Mouse (Mus musculus) mature B cell (primary cell): ENCODE results near the gene Ppp1r14d.

Source experiments
- in situ Hi-C: fragments of 300-500 bp; cut with MboI; formaldehyde crosslinking; loops from 2 replicates; pipeline ENCODE4 v1.14.3; 2019

Ppp1r14d gene

DNA sequence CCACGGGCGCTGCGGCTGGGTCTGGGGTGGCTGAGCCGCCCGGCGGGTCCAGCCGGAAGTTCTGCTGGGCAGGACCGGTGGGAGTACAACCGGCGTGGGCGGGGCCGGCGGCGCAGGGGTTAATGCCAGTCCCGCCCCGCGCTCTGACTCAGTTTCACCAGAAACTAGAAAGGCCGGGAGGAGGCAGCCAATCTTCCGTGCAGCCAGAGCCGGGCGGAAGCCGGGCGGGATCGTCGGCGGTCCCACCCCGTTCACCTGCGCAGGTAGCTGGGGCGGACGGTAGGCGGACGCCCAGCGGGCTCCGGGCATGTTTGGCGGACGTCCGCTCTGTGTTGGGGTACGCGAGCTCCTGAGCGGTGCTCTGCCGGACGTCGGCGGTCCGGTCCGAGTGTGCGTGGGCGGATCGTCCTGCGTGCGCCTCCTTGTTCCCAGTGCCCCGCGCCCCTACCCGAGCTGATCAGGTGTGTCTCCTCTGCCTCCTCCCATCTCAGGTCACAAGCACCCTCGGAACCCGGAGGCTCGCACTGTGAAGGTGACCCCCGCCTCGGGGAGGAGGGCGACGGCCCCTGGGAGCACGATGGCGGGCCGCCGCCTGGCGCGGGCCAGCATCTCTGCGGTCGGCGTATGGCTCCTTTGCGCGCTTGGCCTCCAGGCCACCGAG, 7.6 kb upstream of the Ppp1r14d start, which contains the start of gene Spint1:
Spint1 (plus strand) TSS at position 153 of the 661 bp plus-strand sequence.
- in situ Hi-C loops, result no loop called here

DNA sequence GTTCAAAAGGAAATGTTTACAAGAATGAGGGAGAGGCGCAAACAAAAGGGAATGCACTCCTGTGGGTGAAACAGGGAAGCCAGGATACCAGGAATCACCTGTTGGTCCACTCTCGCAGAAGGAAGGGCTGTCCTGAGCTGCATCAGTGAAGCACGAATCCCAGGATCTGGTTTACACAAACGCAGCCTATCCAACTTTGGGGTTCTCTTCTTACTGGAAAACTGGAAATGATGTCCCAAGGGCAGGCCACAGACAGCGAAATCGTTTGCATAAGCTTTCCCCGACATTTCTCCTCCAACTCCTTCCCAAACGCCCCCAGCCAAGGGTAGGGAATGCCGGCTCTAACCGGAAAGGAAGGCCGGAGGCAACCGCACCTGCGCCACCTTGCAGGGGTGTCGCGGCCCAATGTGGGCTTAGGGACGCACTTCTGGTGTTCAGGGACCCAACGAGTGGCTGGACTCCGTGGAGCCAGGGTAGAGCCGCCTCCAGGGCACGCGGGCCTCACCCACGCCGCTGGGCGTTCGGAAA, 7.0 kb upstream of the Ppp1r14d start:
- in situ Hi-C loops, result no loop called here

DNA sequence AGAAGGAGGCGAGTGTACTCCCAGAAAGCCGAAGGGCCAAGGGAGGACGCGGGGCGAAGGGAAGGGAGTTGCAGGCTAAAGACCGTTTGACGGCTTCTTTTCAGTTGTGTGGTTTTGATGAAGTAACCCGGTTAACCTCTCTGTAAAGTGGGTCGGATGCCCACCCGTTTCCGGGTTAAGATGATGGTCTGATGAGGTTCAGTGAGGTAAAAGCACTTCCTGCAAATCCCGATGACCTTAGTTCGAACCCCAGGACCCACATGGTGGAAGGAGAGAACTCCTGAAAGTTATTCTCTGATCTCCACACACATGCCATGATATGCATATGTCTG, 20.6 kb downstream of the Ppp1r14d start:
- in situ Hi-C loops, result no loop called here

DNA sequence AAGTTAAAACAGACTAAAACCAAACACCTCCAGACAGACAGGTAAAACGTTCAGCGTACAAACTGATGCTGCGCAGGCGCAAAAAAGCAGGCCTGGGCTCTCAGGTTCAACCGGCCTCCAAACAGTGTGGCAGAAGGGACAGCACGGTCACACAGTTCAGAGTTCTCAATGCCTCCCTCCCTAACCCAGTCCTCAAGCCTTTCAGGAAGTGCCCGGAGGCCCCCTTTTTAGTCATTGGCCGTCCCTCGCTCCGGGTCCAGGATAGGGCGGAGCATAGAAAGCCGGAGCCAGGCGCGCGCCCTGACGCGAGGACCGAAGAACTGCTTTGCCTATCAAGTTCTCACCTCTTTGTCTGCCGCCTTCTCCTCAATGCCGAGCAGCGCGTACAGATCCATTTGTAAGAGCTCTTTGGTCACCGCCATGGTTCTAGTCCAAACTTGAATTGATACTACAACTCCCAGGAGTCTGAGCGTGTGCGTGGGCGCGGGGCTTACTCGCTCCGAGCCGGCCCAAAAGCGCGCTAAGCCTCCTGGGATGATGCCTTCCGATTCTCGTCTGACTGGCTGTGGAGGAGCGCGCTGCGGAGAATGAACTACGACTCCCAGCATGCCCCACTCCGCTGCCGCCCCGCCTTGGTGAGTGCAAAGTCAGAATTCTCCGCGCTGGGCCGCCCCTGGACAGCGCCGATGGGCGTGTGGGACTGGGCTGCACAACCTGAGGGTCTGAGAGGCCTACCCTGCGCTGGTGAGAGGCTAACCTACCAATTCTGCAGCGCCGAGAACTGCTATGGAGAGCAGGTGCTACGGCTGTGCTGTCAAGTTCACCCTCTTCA, 21.1 kb downstream of the Ppp1r14d start, which contains the start of the genes Zfyve19 and Dnajc17:
Zfyve19 (plus strand) TSS at position 274 of the 832 bp plus-strand sequence.
Dnajc17 (minus strand) TSS at position 452 of the 832 bp plus-strand sequence.
- in situ Hi-C loops, result no loop called here

DNA sequence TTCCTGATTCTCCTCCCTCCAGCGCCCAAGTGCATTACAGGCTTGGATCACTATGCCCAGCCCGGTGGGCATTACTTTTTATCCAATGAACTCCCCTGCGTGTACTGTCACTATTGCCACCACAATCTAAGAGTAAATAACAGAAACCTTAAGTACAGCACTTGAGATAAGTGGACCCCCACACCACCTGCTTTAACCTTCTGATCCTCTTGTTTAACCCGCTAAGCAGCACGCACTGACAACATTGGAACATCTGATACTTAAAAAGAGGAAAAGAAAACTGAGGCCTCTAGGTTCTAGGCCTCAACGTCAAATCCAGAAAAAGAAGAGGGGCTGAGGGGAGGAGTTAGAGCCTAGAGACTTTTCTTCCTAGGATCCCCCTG, 21.8 kb downstream of the Ppp1r14d start:
- in situ Hi-C loops, result no loop called here

DNA sequence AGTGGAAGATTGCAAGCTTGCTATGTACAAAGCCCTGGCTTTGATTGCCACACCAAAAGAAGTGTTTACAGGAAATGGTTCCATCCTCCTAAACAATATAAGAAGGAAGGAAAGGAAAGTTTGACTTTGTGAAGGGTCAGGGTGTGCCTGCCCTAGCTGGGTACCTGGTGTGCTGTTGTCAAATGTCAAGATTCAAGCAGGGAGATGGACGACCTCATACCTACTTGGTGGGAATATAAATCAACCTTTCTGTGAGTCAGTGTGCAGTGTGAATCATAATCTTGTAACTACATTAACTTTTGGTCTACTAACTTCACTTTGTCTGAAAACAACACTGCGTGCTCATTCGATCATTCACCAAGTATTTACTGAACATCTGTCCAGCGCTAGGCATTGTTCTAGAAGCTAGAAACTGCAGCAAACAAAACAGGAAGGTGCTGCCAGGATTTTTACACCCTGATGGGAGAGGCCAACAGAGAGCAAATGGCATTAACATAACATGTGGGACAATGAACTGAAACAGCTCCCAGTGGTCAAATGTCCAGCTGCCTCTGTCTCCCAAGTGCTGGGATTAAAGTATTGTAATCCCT, 25.7 kb downstream of the Ppp1r14d start:
- in situ Hi-C loops, result no loop called here

DNA sequence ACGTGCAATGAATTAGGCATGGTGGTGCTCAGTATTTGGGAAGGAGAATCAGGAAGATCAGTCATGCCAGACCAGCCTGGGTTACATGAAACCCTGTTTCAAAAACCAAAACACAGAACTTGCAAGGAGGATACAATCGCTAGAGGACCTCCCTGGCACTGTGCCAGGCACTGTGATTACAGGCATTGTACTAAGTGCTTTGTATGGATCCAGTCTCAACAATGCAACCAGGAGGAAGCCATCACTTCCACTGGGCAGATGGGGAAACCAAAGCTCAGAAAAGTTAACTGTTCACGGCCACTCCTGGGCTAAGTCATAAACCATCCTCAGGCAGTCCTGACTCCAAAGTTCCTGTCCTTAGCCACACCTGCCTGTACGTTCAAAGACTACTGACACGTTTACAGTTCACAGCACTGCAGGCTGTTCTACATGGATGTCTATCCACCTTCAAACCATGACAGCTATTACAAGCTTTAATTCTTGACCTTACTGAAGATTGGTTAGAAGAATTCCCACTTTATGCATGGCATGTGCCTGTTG, 26.7 kb downstream of the Ppp1r14d start:
- in situ Hi-C loops, result no loop called here

DNA sequence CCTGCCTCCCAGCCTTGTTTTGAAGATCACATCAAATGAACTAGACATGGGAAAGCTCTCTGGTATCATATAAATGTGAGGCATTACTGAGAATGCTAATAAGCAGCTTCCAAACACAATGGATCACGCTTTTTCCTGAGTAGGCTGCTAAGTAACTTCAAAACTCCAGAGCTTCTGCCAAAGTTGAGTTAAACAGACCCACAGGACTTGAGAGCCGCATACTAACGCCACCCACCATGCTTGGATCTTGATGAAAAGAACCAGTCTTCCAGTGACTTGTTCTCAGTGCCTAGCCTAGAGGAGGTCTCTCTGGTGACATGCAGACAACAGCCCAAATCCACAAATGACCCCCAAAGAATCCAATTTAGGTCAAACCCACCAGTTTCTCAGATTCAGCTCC, 30.8 kb downstream of the Ppp1r14d start:
- in situ Hi-C loops, result no loop called here

DNA sequence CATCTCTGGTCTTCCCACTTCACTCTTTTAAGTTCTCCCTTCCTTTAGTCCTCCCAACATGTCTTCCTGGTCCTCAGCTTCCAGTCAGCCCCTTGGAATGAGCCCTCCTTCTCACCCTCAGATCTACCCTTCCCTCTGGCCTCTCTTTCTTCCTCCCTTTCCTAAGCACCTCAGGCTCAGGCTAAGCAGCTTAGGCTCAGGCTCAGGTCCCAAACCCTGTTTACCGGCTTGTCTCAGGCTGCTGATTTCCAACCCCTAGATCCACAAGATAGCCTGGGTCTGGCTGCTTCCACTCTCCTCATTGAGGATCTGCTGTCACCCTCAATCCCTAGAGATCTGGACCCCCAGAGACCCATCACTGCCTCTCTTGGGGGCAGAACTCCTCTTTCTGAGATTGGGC, 31.7 kb downstream of the Ppp1r14d start:
- in situ Hi-C loops, result no loop called here

DNA sequence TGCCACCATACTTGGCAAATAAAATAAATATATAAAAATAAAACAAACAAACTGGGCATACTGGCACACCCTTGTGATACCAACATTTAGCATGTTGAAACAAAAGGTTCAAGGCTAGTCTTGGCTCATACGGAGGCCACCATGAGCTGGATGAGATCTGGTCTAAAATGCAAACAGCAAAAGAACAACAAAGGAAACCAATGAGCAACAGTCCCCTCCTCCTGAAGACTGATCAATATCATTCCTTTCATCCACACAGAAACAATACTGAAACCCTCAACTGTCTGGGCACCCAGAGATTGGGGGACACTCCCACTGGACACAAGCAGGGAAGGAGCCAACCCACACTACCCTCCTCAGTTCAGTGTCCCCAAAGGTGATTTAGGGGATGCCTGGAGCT, 32.2 kb downstream of the Ppp1r14d start:
- in situ Hi-C loops, result no loop called here

DNA sequence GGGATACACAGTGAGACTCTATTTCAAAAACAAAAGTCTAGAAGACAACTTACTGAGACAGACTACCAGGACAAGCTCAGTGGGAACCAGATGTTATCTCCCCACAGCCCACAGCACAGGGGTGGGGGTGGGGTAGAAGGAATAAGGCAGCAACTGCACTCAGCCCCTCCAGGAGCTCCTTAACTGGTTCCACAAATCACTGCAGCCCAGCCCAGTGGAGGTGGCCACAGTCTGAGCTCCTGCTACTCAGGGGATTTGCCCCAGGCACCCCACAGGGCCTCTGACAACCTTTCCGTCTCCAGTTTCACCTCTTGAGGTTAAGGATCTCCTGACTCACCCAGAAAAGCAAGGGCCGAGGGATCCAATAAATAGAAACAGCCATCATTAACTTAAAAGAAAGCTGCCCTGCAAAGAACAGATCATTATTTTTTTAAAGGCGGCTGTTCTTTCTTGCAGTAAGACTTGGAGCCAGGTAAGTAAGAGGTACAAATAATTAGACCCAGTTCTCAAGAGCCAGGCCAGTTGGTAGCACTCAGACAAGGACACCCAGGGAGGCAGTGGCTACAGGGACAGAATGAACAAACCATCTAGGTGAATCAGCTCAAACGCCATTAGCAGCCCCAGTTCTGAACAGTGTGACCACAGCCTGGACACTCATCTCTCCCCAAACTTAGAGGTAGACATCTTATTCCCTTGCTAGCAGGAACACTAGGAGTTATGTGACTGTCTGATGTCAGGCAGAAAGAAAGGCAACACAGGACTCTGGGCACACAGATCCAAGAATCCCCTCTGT, 33.2 kb downstream of the Ppp1r14d start:
- in situ Hi-C loops, result no loop called here

DNA sequence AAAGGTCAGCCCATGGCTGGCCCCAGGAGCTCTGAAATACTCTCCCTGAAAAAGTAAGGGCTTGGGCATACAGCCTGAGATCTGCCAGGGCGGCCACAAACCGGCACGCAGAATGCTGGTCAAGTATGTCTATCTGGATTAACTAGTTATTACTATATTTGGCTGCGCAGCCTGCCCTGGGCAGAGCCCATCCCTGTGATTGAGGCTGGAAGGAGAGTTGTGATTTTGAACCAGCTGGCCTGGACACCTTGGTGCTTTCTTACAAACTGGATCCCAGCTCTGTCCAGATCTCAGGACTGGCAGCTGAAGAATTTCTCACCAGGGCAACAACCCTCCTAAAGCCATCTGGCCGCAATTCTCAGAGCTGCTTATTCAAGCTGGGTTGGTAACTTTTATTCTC, 35.6 kb downstream of the Ppp1r14d start:
- in situ Hi-C loops, result no loop called here

DNA sequence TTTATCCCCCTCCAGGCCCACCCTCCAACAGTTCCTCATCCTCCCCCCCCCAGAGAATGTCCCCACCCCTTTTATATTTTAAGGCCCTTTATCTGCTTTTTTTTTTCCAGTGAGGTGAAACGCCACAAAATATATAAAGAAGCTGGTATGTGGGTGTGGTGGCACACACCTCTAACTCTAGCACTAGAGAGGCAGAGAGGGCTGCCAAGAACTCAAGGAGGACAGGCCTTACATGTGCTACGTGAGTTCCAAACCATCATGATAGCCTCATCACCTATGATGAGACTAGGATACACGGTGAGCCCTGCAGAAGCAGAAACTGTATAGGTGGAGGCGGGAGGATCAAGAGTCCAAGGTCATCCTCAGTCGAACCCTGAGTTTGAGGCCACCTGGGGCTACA, 38.7 kb downstream of the Ppp1r14d start:
- in situ Hi-C loops, result no loop called here

DNA sequence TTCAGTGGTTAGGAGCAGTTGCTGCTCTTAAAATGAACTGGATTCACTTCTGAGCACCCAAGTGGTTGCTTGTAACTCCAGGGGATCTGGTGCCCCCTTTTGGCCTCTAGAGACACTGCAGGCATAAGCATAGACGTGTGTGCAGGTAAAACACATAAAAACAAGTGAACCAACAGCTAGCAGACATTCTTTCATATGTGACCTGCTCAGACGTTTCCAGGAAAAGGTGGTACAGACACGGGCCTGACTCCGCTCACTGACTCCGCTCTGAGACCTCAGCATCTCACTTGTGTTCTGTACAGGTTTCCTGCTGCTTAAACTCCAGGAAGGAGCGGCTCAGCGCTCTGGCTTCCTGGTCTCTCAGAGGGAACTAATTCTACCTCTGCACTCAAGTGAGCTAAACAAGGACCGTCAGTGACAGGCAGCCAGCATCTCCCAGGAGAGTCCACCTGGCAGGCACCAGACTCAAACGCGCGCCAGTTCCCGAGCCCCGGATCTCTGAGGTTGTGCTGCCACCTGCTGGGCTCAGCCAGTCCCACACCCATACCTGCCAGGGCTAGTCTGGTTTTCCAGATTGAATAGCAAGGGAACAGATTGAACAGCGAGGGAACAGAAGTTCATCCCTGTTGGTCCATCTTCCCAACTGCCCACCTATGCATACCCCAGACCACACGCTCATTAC, 40.5 kb downstream of the Ppp1r14d start:
- in situ Hi-C loops, result loop anchor here (10.0 kb wide), 1 partner anchor 144 kb away; the partner anchor contains the start of gene Knl1

DNA sequence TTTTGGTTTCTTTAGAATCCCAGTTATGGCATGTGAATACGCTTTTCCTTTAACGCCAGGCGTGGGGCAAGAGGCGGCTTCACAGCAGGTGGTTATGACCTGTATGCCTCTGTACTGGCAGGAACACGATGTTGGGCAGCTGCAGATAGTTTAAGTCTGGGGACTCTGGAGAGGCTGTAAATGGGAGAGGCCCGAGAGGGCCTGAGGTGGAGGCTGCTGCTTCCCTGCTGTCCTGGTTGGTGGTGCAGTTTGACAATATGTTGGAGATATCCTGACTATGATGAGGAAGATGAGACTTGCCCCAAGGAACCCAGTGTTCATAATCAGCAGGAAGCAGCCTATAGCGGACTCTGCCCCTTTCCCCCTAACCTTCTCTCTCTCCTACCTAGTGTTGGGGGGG, 46.8 kb downstream of the Ppp1r14d start:
- in situ Hi-C loops, result loop anchor here (10.0 kb wide), 1 partner anchor 138 kb away; the partner anchor contains the start of gene Knl1

DNA sequence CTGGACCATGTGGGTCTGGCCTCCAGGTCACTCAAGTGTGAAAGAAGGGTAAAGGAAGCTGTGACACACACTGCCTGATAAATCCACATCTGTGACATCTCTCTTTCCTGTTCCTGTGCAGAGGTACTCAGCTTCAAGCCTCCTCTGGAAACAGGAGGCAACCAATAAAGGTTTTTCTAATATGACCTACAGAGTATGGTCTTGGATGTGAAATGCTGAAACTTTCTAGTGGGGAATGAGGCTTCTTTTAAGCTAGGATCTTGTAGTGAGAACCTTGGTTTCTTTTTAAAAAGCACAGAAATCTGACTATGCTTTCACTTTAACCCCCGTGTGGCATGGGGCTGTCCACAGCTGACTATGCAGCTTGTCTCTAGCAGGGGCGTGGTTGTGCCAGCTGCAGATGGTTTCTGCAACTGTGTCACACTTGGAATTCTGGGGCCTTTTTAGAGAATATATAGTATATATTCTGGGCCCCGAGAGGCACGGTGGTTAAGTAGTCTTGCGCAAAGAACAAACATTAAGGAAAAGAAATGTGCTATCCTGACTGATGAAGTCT, 52.2 kb downstream of the Ppp1r14d start:
- in situ Hi-C loops, result no loop called here

DNA sequence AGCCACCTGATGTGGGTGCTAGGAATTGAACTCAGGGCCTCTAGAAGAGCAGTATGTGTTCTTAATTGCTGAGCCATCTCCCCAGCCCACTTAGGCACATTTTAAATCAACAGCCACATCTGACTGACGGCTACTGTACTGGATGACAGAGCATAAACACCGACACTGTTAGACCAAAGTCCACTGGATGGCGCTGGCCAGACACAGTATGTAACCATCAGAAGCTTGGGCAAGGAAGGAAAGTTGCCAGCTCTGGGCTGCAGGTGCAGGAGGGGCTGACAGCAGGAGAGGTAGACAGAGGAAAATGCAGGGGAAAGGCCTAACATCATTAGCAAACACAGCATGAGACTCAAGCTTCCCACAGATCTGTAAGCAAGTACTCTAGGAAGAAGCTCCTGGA, 52.9 kb downstream of the Ppp1r14d start:
- in situ Hi-C loops, result no loop called here

DNA sequence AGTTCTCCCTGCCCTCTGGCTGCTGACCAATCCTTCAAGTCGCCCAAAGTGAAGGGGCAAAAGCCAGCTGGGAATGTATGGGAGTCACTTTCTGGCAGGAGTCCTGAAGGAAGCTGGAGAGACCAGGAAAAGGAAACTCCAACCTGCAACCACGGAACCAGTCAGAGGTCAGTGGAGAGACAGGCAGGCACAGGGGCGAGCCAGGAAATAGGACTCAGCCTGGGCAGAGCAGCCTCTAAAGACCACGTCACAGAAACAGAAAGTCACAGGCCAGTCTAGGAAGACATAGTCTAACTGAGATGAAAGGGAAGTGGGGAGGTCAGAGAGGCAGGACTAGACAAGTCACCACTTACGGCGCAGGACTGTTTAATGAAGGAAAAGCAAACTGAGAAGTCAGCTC, 54.1 kb downstream of the Ppp1r14d start:
- in situ Hi-C loops, result no loop called here

DNA sequence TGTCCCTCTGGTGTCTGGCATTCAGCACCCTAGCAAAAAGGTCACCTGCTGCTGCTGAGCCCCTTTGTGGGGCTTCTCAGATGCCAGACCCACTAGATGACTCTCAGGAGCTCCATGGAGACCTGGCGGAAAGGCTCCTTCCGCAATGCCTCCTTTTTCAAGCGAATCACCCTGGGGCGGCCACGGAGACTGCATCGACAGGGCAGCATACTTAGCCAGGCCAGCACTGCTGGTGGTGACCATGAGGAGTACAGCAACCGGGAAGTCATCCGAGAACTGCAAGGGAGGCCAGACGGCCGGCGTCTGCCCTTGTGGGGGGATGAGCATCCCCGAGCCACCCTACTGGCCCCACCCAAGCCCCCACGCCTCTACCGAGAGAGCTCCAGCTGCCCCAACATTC, 54.8 kb downstream of the Ppp1r14d start:
- in situ Hi-C loops, result no loop called here

DNA sequence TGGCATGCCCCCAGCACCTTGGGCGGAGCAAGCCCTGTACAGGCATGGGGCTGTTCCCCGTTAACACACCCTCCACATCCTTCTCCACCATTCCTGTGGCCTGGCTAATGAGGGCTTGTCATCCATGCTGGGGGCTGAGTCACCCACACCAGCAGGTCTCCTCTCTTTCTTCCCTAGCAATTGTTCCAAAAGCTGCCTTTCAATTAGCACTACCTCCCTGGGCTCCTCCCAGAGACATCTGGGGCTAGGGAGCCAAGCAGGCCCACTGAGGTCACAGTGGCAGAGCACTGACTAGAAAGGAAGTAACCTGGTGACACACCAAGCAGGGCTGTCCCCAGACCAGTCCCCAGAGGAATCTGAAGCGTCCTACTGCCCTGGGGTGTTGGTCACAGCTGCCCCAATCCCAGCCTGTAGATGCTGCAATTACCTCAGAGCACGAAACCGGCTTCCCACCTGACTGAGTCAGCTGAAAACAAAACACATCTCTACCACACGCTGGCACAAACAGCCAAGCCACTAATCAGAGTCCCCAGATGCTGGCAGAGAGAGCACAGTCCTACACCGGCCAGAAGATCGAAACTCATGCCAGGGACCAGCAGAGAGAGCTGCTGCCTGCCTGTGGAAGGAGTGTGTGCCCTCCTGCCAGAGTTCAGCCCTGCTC, 55.6 kb downstream of the Ppp1r14d start, which contains the start of gene Gm14137:
Gm14137 (plus strand) TSS at position 519 of the 661 bp plus-strand sequence.
- in situ Hi-C loops, result no loop called here
